Mouse (Mus musculus): Measurements from ENCODE around the gene Bmp5. TPM values are rescaled to one million over a fixed set of nuclear protein-coding genes. Genes with fewer than 3 reads are reported as not detected.

Bmp5 gene
- polyA plus RNA-seq (2014; fragmentation: Illumina TruSeq; extraction: RNeasy Lipid Tissue Mini Kit (QIAGEN cat#74804); ENCODE audit: low read depth, low replicate concordance), result 15.5 TPM

GRCm38 (mm10) chr9:75775129-75775845 lies at the start of gene Bmp5:
TSS of gene Bmp5 (plus strand) at chr9:75775364.

Other genes with a start within 250 kb of the Bmp5 start
- gene Tmod3, start 215.7 kb upstream of the Bmp5 start, polyA plus RNA-seq (2014; fragmentation: Illumina TruSeq; extraction: RNeasy Lipid Tissue Mini Kit (QIAGEN cat#74804); ENCODE audit: low read depth, low replicate concordance), result 26.1 TPM
- gene Tmod2, start 164.0 kb upstream of the Bmp5 start, polyA plus RNA-seq (2014; fragmentation: Illumina TruSeq; extraction: RNeasy Lipid Tissue Mini Kit (QIAGEN cat#74804); ENCODE audit: low read depth, low replicate concordance), result 0.08 TPM
- gene Lysmd2, start 149.6 kb upstream of the Bmp5 start, polyA plus RNA-seq (2014; fragmentation: Illumina TruSeq; extraction: RNeasy Lipid Tissue Mini Kit (QIAGEN cat#74804); ENCODE audit: low read depth, low replicate concordance), result 1.6 TPM
- not detected for gene Scg3, start 91.3 kb upstream of the Bmp5 start, polyA plus RNA-seq (2014; fragmentation: Illumina TruSeq; extraction: RNeasy Lipid Tissue Mini Kit (QIAGEN cat#74804); ENCODE audit: low read depth, low replicate concordance)
- gene Hmgcll1, start 239.5 kb downstream of the Bmp5 start, polyA plus RNA-seq (2014; fragmentation: Illumina TruSeq; extraction: RNeasy Lipid Tissue Mini Kit (QIAGEN cat#74804); ENCODE audit: low read depth, low replicate concordance), result not detected